Mouse (Mus musculus) kidney, adult 10 weeks (tissue): ENCODE data around the gene Cpt1b. TPM values are rescaled to one million over a fixed set of nuclear protein-coding genes. Genes with fewer than 3 reads are reported as not detected.

ENCODE experiments used
- polyA plus RNA-seq: library from polyadenylated mRNA; stranded (reverse); fragments of 350-450 nt; fragmentation: Illumina TruSeq; extraction: RNeasy Lipid Tissue Mini Kit (QIAGEN cat#74804); gene quantifications from one replicate; pipeline ENCODE4 v1.2.3, GENCODE M21; 2014; ENCODE audit warnings: low read depth, low replicate concordance

The Cpt1b gene
- polyA plus RNA-seq, result 1.7 TPM

GRCm38 (mm10) chr15:89425711-89426121, at the start of gene Cpt1b:
Gene Cpt1b (minus strand): TSS chr15:89425863.

GRCm38 (mm10) chr15:89453865-89454478, 28.3 kb upstream of the Cpt1b start, which contains the start of gene Mapk8ip2:
Gene Mapk8ip2 (plus strand): TSS chr15:89453913.

GRCm38 (mm10) chr15:89429352-89430221, 3.9 kb upstream of the Cpt1b start, which contains the start of the genes C730034F03Rik, Gm44502 and Chkb:
Gene C730034F03Rik (plus strand): TSS chr15:89429589.
Gene Gm44502 (minus strand): TSS chr15:89429696.
Gene Chkb (minus strand): TSS chr15:89429908.

GRCm38 (mm10) chr15:89410118-89410517, 15.5 kb downstream of the Cpt1b start, which contains the start of gene Syce3:
Gene Syce3 (minus strand): TSS chr15:89410503.

DNA sequence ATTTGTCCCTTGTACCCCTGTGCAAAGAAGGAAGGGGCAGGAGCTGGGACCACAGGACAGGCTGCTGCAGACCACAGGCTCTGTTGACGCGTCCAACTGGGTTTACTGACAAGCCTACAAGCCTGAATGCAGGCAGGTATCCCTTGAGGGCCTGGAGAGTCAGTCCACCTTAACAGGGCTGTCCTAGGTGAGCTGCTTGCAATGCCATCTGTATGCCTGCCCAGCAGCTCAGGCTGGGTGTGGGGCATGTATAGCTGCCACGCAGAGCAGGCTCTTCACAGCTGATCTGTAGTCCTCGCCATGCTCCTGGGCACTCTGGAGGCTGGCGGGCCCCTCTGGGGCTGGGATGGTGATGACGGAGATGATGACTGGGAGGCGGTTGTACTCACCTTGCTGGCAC, 41.0 kb downstream of the Cpt1b start, which contains the start of gene Klhdc7b:
Klhdc7b (plus strand) TSS at position 301 of the 400 bp plus-strand sequence.

GRCm38 (mm10) chr15:89378831-89379401, 46.7 kb downstream of the Cpt1b start, which contains the start of gene Odf3b:
Gene Odf3b (minus strand): TSS chr15:89379282.

GRCm38 (mm10) chr15:89376957-89377356, 48.7 kb downstream of the Cpt1b start, which contains the start of gene Tymp:
Gene Tymp (minus strand): TSS chr15:89377039.

DNA sequence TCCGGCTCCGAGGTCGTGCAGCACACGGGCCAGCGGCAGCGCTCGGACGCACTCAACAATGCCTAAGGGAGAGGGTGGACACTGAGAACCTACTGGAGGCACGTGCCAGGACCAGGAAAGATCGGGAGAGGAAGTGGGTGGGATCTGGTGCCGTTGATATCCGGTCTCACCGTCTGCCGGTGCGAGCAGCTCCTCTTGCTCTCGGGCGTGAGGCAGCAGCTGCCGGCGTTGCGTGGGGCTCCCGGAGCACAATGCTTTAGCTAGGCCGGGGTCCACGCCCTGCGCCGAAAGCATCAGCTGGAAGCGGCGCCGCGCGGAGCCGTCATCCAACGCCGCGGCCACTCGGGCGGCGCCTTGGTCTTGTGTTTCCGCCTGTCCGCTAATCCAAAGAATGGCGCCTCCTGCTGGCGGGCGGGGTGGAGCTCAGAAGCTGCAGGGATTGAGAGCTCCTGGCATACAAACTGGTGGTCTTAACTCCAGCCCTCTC, 51.9 kb downstream of the Cpt1b start, which contains the start of gene Sco2:
Sco2 (minus strand) TSS at position 85 of the 487 bp plus-strand sequence.

Other genes with a start within 250 kb of the Cpt1b start
- gene Plxnb2, start 245.1 kb downstream of the Cpt1b start, polyA plus RNA-seq, result 6.3 TPM
- 0.12 TPM for gene Dennd6b, start 229.4 kb downstream of the Cpt1b start, polyA plus RNA-seq
- gene Ppp6r2, start 214.3 kb downstream of the Cpt1b start, polyA plus RNA-seq, result 8.4 TPM
- gene Sbf1, start 110.6 kb downstream of the Cpt1b start, polyA plus RNA-seq, result 1.9 TPM
- gene Adm2, start 103.1 kb downstream of the Cpt1b start, polyA plus RNA-seq, result not detected
- gene Miox, start 91.5 kb downstream of the Cpt1b start, polyA plus RNA-seq, result 255 TPM
- gene Lmf2, start 70.2 kb downstream of the Cpt1b start, polyA plus RNA-seq, result 0.93 TPM
- gene Ncaph2, start 70.1 kb downstream of the Cpt1b start, polyA plus RNA-seq, result 9.6 TPM
- 1.4 TPM for gene Sco2, start 52.0 kb downstream of the Cpt1b start, polyA plus RNA-seq
- not detected for gene Tymp, start 48.8 kb downstream of the Cpt1b start, polyA plus RNA-seq
- gene Odf3b, start 46.6 kb downstream of the Cpt1b start, polyA plus RNA-seq, result not detected
- not detected for gene Klhdc7b, start 40.9 kb downstream of the Cpt1b start, polyA plus RNA-seq
- not detected for gene Syce3, start 15.4 kb downstream of the Cpt1b start, polyA plus RNA-seq
- 0.61 TPM for gene C730034F03Rik, start 3.7 kb upstream of the Cpt1b start, polyA plus RNA-seq
- gene Gm44502, start 3.8 kb upstream of the Cpt1b start, polyA plus RNA-seq, result not detected
- 27.7 TPM for gene Chkb, start 4.0 kb upstream of the Cpt1b start, polyA plus RNA-seq
- gene Mapk8ip2, start 28.1 kb upstream of the Cpt1b start, polyA plus RNA-seq, result 0.08 TPM
- 2.9 TPM for gene Arsa, start 51.6 kb upstream of the Cpt1b start, polyA plus RNA-seq
- 0.36 TPM for gene Shank3, start 73.8 kb upstream of the Cpt1b start, polyA plus RNA-seq
- not detected for gene Acr, start 142.5 kb upstream of the Cpt1b start, polyA plus RNA-seq
- 10.5 TPM for gene Rabl2, start 166.1 kb upstream of the Cpt1b start, polyA plus RNA-seq